Mouse (Mus musculus) midbrain, embryonic 11.5 days (tissue): ENCODE measurements around the gene Akap11. TPM values are rescaled to one million over a fixed set of nuclear protein-coding genes. Genes with fewer than 3 reads are reported as not detected.
"Not testable (repeated sequence)": the region's sequence is repeated elsewhere in the genome, so short reads cannot be mapped to it uniquely, and the experiment has no call there.

Experiments
- ATAC-seq: fragments of 200-750 bp; cut with Nextera tagmentation; 2 replicates; pipeline ENCODE4 v1.8.0; 2017; ENCODE audit warnings: moderate TSS enrichment, moderate library complexity; ENCODE audit not compliant: low FRiP score
- DNase-seq: peaks from one replicate; pipeline ENCODE4 v3.0.0; 2015; ENCODE audit warnings: low spot score; ENCODE audit errors: missing footprints
- H3K27ac ChIP-seq: fragments of 300-500 bp; sonication (generic); 2 replicates; pipeline ENCODE4 v1.5.1; 2014; ENCODE audit warnings: low read depth, low read length
- H3K27me3 ChIP-seq: fragments of 300-500 bp; sonication (generic); 2 replicates; pipeline ENCODE4 v1.6.1; 2014; ENCODE audit warnings: mild to moderate bottlenecking, low read length, moderate library complexity, mixed read lengths; ENCODE audit not compliant: control insufficient read depth, insufficient read depth
- H3K36me3 ChIP-seq: fragments of 300-500 bp; sonication (generic); 2 replicates; pipeline ENCODE4 v1.6.1; 2014; ENCODE audit warnings: mild to moderate bottlenecking, low read length, moderate library complexity, mixed read lengths; ENCODE audit not compliant: control insufficient read depth, insufficient read depth
- H3K4me1 ChIP-seq: fragments of 300-500 bp; sonication (generic); 2 replicates; pipeline ENCODE4 v1.6.1; 2014; ENCODE audit warnings: low read length; ENCODE audit not compliant: control insufficient read depth, insufficient read depth
- H3K4me2 ChIP-seq: fragments of 300-500 bp; sonication (generic); 2 replicates; pipeline ENCODE4 v1.6.1; 2014; ENCODE audit warnings: mild to moderate bottlenecking, moderate library complexity
- H3K4me3 ChIP-seq: fragments of 300-500 bp; sonication (generic); 2 replicates; pipeline ENCODE4 v1.5.1; 2014; ENCODE audit warnings: low read depth, low read length
- H3K9ac ChIP-seq: fragments of 300-500 bp; sonication (generic); 2 replicates; pipeline ENCODE4 v1.6.1; 2014; ENCODE audit warnings: low read length
- H3K9me3 ChIP-seq: fragments of 300-500 bp; sonication (generic); 2 replicates; pipeline ENCODE4 v1.6.1; 2016; ENCODE audit warnings: low read length; ENCODE audit not compliant: control insufficient read depth
- WGBS: fragments of 180-500 bp; shearing (Covaris S2); extraction: QIAGEN DNeasy Blood & Tissue Kit; methylation state at CpG from one replicate; pipeline ENCODE4 v1.1.7; 2014; 5-methylcytosine and 5-hydroxymethylcytosine counted together
- polyA plus RNA-seq: library from polyadenylated mRNA; unstranded; fragments of >200 nt; fragmentation: Nextera tagmentation; extraction: Ambion mirVana; gene quantifications from 2 replicates; pipeline ENCODE4 v1.2.1, GENCODE M21; 2014

The Akap11 gene
- polyA plus RNA-seq, 1 experiment from 2014 or later = 17.6 TPM

- ATAC-seq = no peak
- H3K4me2 ChIP-seq = no peak overlapping the region
- H3K4me1 ChIP-seq = no peaks in the 10 kb centered on the region
- no peak overlapping the region for H3K9ac ChIP-seq
- H3K4me3 ChIP-seq = no peak overlapping the region
- H3K27ac ChIP-seq = no peak overlapping the region
- WGBS = 93% methylated on average over 8 of the region's 8 CpGs
- DNase-seq = no peak
- H3K27me3 ChIP-seq = no peaks in the 10 kb centered on the region
- H3K9me3 ChIP-seq = no peaks in the 10 kb centered on the region
- no peaks in the 10 kb centered on the region for H3K36me3 ChIP-seq
These were observed 22.4 kb upstream of the Akap11 start for GRCm38 (mm10) chr14:78559042-78559441.

GRCm38 (mm10) chr14:78554830-78555229 lies 18.2 kb upstream of the Akap11 start:
- H3K27me3 ChIP-seq, H3K27ac ChIP-seq, H3K4me2 ChIP-seq, DNase-seq, H3K9me3 ChIP-seq, H3K4me1 ChIP-seq, H3K4me3 ChIP-seq, H3K9ac ChIP-seq, ATAC-seq, H3K36me3 ChIP-seq: not testable (repeated sequence)
- WGBS = 93% methylated on average over 3 of the region's 3 CpGs

- no peak for ATAC-seq
- WGBS = 95% methylated on average over 6 of the region's 6 CpGs
These were observed 17.1 kb upstream of the Akap11 start for GRCm38 (mm10) chr14:78553661-78554060.

GRCm38 (mm10) chr14:78548807-78549206 lies 12.2 kb upstream of the Akap11 start:
- H3K9ac ChIP-seq = no peak overlapping the region
- no peak overlapping the region for H3K27ac ChIP-seq
- no peaks in the 10 kb centered on the region for H3K9me3 ChIP-seq
- DNase-seq = no peak
- no peaks in the 10 kb centered on the region for H3K4me1 ChIP-seq
- no peaks in the 10 kb centered on the region for H3K36me3 ChIP-seq
- H3K4me3 ChIP-seq = no peak overlapping the region
- no peak overlapping the region for H3K4me2 ChIP-seq
- ATAC-seq = no peak
- no peaks in the 10 kb centered on the region for H3K27me3 ChIP-seq
- WGBS = 71% methylated on average over 6 of the region's 6 CpGs

More at GRCm38 (mm10) chr14:78553661-78554060, 17.1 kb upstream of the Akap11 start:
- no peak overlapping the region for H3K4me2 ChIP-seq
- H3K4me3 ChIP-seq = no peak overlapping the region
- no peak for DNase-seq
- H3K9me3 ChIP-seq = no peaks in the 10 kb centered on the region
- H3K27me3 ChIP-seq = no peaks in the 10 kb centered on the region
- no peak overlapping the region for H3K9ac ChIP-seq
- no peaks in the 10 kb centered on the region for H3K36me3 ChIP-seq
- no peaks in the 10 kb centered on the region for H3K4me1 ChIP-seq
- H3K27ac ChIP-seq = no peak overlapping the region

- Histone ChIP-seq H3K4me3 (no peak overlapping the region), H3K4me2 (no peak overlapping the region), H3K9me3 (no peaks in the 10 kb centered on the region), H3K27ac (no peak overlapping the region), H3K4me1 (peaks cover 7% of the 10 kb centered on the region), H3K27me3 (no peaks in the 10 kb centered on the region), H3K36me3 (no peaks in the 10 kb centered on the region), H3K9ac (no peak overlapping the region)
- no peak for DNase-seq
- no peak for ATAC-seq
- 83% methylated on average over 3 of the region's 3 CpGs for WGBS
These were observed 4.7 kb upstream of the Akap11 start for GRCm38 (mm10) chr14:78541319-78541718.

GRCm38 (mm10) chr14:78539821-78540220 lies 3.2 kb upstream of the Akap11 start:
- ATAC-seq = no peak

GRCm38 (mm10) chr14:78538572-78539320 lies 2.1 kb upstream of the Akap11 start:
- no peak overlapping the region for H3K4me2 ChIP-seq
- H3K4me3 ChIP-seq = no peak overlapping the region
- no peaks in the 10 kb centered on the region for H3K9me3 ChIP-seq
- no peak overlapping the region for H3K9ac ChIP-seq
- DNase-seq (no peak), ATAC-seq (no peak)
- no peaks in the 10 kb centered on the region for H3K36me3 ChIP-seq
- peaks cover 10% of the 10 kb centered on the region for H3K4me1 ChIP-seq
- H3K27me3 ChIP-seq = no peaks in the 10 kb centered on the region
- H3K27ac ChIP-seq = no peak overlapping the region
- WGBS = 47% methylated on average over 5 of the region's 5 CpGs

More at GRCm38 (mm10) chr14:78539821-78540220, 3.2 kb upstream of the Akap11 start:
- H3K4me3 ChIP-seq = no peak overlapping the region
- WGBS = 94% methylated on average over 1 of the region's 1 CpGs
- H3K36me3 ChIP-seq = no peaks in the 10 kb centered on the region
- H3K27ac ChIP-seq = no peak overlapping the region
- H3K9ac ChIP-seq = no peak overlapping the region
- H3K9me3 ChIP-seq = no peaks in the 10 kb centered on the region
- peaks cover 10% of the 10 kb centered on the region for H3K4me1 ChIP-seq
- no peak overlapping the region for H3K4me2 ChIP-seq
- no peaks in the 10 kb centered on the region for H3K27me3 ChIP-seq
- peak; percentile 57 for DNase-seq

- Histone ChIP-seq H3K4me2 (peak overlapping the region; percentile 41), H3K27ac (peak overlapping the region; percentile 60), H3K4me3 (no peak overlapping the region), H3K4me1 (peaks cover 10% of the 10 kb centered on the region), H3K9me3 (no peaks in the 10 kb centered on the region), H3K27me3 (no peaks in the 10 kb centered on the region), H3K9ac (peak overlapping the region; percentile 46), H3K36me3 (no peaks in the 10 kb centered on the region)
- DNase-seq (no peak), ATAC-seq (no peak)
- WGBS = 24% methylated on average over 6 of the region's 6 CpGs
These were observed 943 bp upstream of the Akap11 start for GRCm38 (mm10) chr14:78537551-78537950.

- peak overlapping the region; percentile 41 for H3K4me2 ChIP-seq
- H3K4me1 ChIP-seq = peaks cover 10% of the 10 kb centered on the region
- peak overlapping the region; percentile 83 for H3K4me3 ChIP-seq
- no peak for ATAC-seq
- no peak overlapping the region for H3K27ac ChIP-seq
- 23% methylated on average over 2 of the region's 2 CpGs for WGBS
- H3K36me3 ChIP-seq = no peaks in the 10 kb centered on the region
- peak; percentile 86 for DNase-seq
- H3K9me3 ChIP-seq = no peaks in the 10 kb centered on the region
- H3K27me3 ChIP-seq = no peaks in the 10 kb centered on the region
- peak overlapping the region; percentile 91 for H3K9ac ChIP-seq
These were observed 1.2 kb downstream of the Akap11 start for GRCm38 (mm10) chr14:78535366-78535765.
